Mouse (Mus musculus): ENCODE results near the gene Tbx6.

DNA sequence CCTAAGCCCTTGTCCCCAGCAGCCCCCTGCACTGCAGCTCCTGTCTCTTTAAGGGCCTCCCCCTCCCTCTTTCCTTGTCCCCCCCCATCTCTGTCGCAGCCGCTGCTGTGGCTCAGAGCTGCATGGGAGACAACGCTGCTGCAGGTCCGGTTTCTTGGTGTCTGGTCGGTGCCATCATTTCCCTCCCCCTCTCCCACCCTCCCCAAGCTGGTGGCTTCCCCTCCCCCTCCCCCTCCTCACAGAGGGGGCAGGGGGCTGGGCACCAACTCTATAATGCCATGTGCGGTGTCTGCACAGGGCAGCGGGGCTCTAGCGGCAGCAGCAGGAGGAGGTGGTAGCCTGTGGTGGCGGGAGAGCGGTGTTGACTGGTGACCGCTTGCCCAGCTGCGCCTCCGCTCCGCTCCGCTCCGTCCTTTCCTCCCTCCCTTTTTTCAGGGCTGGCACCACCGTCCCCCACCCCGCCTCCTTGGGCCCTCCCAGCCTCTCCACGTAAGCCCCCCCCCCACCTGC lies 42.0 kb downstream of the Tbx6 start:
- TF ChIP-seq CTCF (IDR thresholded peaks at IDR 0.05; ENCODE audit: control insufficient read depth, insufficient read depth, insufficient replicate concordance, low read depth, low read length), result no peak
- no peak for TF ChIP-seq POLR2A (IDR thresholded peaks at IDR 0.05; ENCODE audit: control insufficient read depth, low read depth, low read length)
